Mouse (Mus musculus) splenic B cell, adult 2 months (primary cell): Measurements from ENCODE around the gene Ttc14.

ENCODE experiments used
- DNase-seq: peaks from one replicate; pipeline ENCODE4 v3.0.0-alpha.2; 2011; ENCODE audit warnings: low read depth, low spot score
- H3K27me3 ChIP-seq: 2 replicates; pipeline ENCODE4 v1.6.1; 2012; ENCODE audit warnings: mild to moderate bottlenecking, low read length, moderate library complexity, mixed read lengths; ENCODE audit not compliant: control insufficient read depth, poor library complexity, insufficient read depth, severe bottlenecking
- H3K36me3 ChIP-seq: 2 replicates; pipeline ENCODE4 v1.6.1; 2012; ENCODE audit warnings: mild to moderate bottlenecking, low read length, moderate library complexity, mixed read lengths; ENCODE audit not compliant: control insufficient read depth, poor library complexity, insufficient read depth, severe bottlenecking

The Ttc14 gene

DNA sequence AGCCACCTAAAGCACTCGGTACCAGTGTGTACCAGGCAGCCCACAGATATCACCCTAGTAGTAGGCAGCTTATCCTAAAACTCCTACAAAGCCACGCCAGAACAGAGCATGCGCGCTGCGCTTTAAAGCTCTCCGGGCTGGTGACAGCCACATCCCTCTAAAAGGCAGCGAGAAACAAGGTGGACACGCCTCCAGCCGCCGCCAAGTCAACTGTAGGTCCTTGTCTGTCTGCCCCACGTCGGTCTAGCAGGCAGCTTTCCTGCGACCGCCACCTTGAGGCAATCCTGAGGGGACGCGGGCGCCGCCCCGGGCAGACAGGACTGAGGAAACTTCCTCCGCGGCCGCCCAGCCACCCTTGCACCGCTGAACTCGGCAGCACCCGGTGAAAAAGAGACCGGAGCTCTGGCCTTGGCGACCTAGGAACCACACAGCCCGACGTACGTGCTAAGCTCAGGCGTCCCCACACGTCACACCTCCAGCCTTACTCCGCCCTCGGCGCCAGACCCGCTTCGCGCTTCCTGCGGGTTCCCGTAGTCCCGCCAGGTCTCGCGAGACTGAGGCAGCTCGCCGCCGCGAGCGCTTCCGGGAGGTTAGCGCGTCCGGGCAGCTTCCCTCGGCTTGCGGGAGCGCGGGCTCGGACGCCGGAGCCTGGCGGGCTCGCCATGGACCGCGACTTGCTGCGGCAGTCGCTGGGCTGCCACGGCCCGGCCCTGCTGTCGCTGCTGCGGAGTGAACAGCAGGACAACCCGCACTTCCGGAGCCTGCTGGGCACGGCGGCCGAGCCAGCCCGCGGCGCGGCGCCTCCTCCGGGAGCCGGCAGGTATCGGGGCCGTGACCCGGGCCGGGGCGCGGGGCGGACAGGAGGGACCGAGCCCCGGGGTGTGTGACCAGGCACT is at the start of gene Ttc14:
Gene Ttc14 (plus strand): TSS at position 216 of the 896 bp plus-strand sequence.
- Histone ChIP-seq H3K36me3 (peaks cover 5% of the 10 kb centered on the region; the same call in 1 of the 2 replicates), H3K27me3 (no peaks in the 10 kb centered on the region)
- peak; percentile 98 for DNase-seq

DNA sequence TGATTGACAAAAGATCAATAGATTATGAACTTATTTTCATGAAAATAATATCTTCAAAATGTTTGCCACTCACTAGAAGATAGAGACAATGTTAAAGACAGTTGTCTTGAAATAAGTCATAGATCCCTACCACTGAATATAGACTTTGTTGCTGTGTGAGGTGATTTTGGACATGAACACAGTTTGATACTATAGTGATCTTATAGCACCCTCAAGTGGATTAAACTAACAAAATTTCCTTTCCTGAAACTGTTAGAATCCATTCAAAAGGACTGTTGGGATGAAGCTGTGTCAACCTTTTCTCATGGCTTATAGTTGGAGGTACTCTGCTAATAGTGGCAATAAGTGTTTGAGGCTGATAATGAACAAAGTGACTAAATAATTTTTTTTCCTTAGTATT is 8.7 kb upstream of the Ttc14 start:
- DNase-seq = peak; percentile 47
- H3K27me3 ChIP-seq = no peaks in the 10 kb centered on the region; the same call in 1 of the 2 replicates
- no peaks in the 10 kb centered on the region for H3K36me3 ChIP-seq

DNA sequence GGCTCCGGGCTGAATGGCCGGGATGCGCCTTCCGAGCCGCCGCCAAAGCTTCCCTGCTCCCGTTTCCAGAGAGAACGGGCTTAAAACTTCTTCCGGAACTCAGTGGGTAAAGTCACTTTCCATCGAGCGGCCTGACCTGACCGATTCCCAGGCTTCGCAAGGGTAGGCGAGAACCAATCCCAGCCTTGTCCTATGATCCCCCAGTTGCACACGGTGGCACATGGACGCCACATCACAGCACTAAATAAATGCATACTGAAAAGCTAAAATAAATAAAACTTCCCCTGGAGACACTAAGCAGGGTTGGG is 835 bp downstream of the Ttc14 start:
- no peak for DNase-seq
- H3K36me3 ChIP-seq = peaks cover 5% of the 10 kb centered on the region; the same call in 1 of the 2 replicates
- no peaks in the 10 kb centered on the region for H3K27me3 ChIP-seq

GRCm38 (mm10) chr3:33807151-33807550 is 7.5 kb downstream of the Ttc14 start:
- DNase-seq = no peak
- peaks cover 15% of the 10 kb centered on the region for H3K36me3 ChIP-seq
- no peaks in the 10 kb centered on the region for H3K27me3 ChIP-seq

DNA sequence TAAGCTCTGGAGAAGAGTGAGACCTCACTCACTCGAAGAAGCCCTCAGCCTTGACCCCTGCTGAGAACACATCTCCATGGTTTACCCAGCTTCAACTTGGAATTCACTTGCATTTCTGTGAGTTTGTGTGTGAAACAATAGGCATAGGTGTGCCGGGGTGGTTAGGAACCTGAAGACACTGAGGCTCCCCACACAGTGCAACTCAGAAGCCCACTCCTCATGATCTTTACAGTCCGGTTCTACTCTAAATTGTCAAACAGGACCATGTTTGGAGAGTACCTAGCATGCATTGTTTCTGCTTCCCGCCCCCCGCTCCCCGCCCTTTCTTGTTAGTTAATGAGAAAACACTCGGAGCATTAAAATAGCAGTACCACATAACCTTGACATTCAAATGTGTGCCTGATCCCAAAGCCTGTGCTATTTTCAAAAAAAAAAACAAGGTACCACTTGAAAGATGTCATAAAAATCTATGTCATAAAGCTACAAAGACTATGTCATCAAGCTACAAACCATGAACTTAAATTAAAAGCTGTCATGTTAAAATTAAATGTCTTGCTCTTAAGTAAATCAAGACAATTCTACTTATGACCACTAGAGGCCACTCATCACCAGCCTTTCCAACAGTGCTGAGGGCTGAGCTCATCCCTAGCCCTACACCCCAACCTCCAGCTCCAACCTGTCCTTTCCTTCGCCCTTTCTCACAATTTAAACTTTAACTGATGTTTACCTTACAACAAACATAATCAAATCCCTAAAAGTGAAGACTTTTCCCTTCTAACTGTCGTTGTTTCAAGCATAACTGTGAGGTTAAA is 24.7 kb downstream of the Ttc14 start:
- peak; percentile 61 for DNase-seq
- Histone ChIP-seq H3K27me3 (no peaks in the 10 kb centered on the region), H3K36me3 (no peaks in the 10 kb centered on the region)

- no peaks in the 10 kb centered on the region for H3K27me3 ChIP-seq
- H3K36me3 ChIP-seq = no peaks in the 10 kb centered on the region
- no peak for DNase-seq
These were observed 32.7 kb downstream of the Ttc14 start for GRCm38 (mm10) chr3:33832351-33832750.

- no peaks in the 10 kb centered on the region for H3K27me3 ChIP-seq
- DNase-seq = no peak
- H3K36me3 ChIP-seq = no peaks in the 10 kb centered on the region
These were observed 36.9 kb downstream of the Ttc14 start for GRCm38 (mm10) chr3:33836576-33836975.

GRCm38 (mm10) chr3:33838877-33839276 is 39.2 kb downstream of the Ttc14 start:
- Histone ChIP-seq H3K27me3 (no peaks in the 10 kb centered on the region), H3K36me3 (no peaks in the 10 kb centered on the region)
- no peak for DNase-seq

DNA sequence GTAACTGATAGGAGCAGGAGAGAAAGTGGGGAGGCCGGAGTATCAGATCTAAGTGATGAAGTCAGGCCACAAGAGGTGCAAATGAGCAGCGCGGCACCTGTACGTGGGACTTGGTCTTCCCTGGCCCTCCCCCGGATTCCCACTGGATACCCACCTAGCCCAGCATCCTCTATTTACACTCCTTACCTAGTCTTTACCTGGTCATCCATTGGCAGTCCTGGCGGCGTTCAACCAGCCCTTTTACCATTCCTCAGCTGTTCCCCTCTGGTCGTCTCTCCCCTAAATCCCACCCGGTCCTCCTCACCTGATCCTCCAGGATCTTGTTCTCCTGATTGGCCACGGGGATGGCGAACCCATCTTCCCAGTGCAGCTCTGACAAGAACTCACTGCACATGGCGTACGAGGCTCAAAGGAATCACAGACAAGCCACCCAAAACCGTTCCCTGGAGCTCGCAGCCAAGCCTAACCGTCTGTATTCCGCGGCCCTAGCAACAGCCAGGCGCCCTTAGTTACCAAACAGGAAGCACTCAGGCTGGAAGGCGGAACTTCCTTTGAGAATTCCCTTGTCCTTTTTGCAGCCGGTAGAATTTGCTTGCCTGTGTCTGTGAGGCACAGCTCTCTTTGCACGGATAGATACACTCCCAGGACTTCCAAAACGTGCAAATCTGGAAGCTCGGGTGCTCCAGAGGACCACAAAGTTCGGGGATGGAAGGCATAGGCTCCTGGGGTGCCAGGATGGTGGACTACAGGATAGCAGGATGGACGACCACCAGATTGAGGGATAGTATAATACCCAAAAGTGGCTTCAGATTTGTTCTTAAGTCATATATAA is 44.4 kb downstream of the Ttc14 start, which contains the start of gene Ccdc39:
Gene Ccdc39 (minus strand): TSS at position 510 of the 832 bp plus-strand sequence.
- Histone ChIP-seq H3K27me3 (no peaks in the 10 kb centered on the region), H3K36me3 (no peaks in the 10 kb centered on the region)
- peak; percentile 9 for DNase-seq

DNA sequence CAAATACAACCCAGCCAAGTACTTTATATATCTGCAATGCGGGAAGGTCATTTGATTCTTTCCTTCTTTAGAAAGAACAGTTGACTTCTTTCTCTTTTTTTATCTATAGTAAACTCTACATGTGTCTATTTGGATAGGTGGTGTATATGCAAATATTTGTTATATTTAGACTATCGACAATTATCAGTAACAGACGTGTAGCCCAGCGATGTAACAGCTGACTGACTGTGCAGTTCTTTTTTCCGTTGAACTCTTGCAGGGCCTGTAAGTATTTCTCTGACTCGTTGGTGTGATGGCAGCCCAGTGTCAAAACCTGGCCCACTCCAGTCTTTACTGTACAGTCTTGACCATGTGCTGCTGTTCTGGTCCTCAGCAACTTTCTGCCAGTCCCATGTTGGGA is 47.0 kb downstream of the Ttc14 start:
- no peaks in the 10 kb centered on the region for H3K27me3 ChIP-seq
- H3K36me3 ChIP-seq = no peaks in the 10 kb centered on the region
- DNase-seq = no peak

GRCm38 (mm10) chr3:33850856-33851255 is 51.2 kb downstream of the Ttc14 start:
- no peaks in the 10 kb centered on the region for H3K36me3 ChIP-seq
- H3K27me3 ChIP-seq = no peaks in the 10 kb centered on the region
- DNase-seq = no peak

- DNase-seq = no peak
- H3K27me3 ChIP-seq = no peaks in the 10 kb centered on the region
These were observed 53.4 kb downstream of the Ttc14 start for GRCm38 (mm10) chr3:33853062-33853461.

GRCm38 (mm10) chr3:33858939-33859338 is 59.3 kb downstream of the Ttc14 start:
- Histone ChIP-seq H3K27me3 (no peaks in the 10 kb centered on the region), H3K36me3 (no peaks in the 10 kb centered on the region)
- no peak for DNase-seq

More at GRCm38 (mm10) chr3:33853062-33853461, 53.4 kb downstream of the Ttc14 start:
- H3K36me3 ChIP-seq = no peaks in the 10 kb centered on the region

- Histone ChIP-seq H3K27me3 (no peaks in the 10 kb centered on the region), H3K36me3 (no peaks in the 10 kb centered on the region)
- DNase-seq = no peak
These were observed 64.4 kb downstream of the Ttc14 start for GRCm38 (mm10) chr3:33864000-33864540.
